Comparison of ENCODE assay signal across 9 mouse cellular contexts in the genomic region with DNA sequence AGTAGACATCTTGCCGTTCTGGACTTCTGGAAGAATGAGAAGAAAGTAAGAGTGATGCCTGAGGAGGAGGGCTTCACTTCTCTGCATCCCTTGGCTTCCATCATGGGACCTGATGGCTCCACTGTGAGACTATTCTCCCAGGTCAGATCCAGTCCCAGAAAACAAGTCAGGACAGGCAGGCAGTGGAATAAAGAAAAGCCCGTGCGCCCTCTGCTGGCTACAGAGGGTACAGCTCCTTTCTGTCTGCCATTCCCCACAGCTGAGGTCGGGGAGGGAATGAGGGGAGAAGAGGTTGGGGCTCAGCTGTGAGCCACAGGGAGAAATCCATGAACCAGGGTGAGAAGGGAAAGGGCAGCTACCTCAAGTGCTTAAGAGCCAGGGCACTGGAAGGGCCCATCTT. TPM values are rescaled to one million over a fixed set of nuclear protein-coding genes. Genes with fewer than 3 reads are reported as not detected.
A peak's percentile ranks its signal among the peaks of the same experiment; 100 is the strongest.
DNase-seq lines count a peak whose midpoint lies in the region; ATAC-seq lines count a peak whose summit lies in the region.
"Had no signal": no experiment of that assay in that cellular context is flagged by ENCODE, and none has a peak within 500 bp of the region (broad histone marks: within the 10 kb centered on the region; RNA-seq: fewer than 3 reads in every experiment).

No protein-coding gene starts in this region.

- no peak overlapping the region for H3K27ac ChIP-seq in midbrain, embryonic 10.5 days (replicated peaks)
- no peak overlapping the region for H3K27ac ChIP-seq in midbrain, embryonic 15.5 days
- no peak overlapping the region for H3K27ac ChIP-seq in embryonic facial prominence, embryonic 11.5 days (replicated peaks; ENCODE audit: low read depth, low read length)

- H3K9ac ChIP-seq in midbrain, embryonic 15.5 days: no peak overlapping the region
- no peak overlapping the region; the same call in 1 of the 2 replicates for H3K9ac ChIP-seq in embryonic facial prominence, embryonic 11.5 days (replicated peaks; ENCODE audit: low read length)

- H3K4me1 ChIP-seq in midbrain, embryonic 10.5 days: peaks cover 30% of the 10 kb centered on the region
- peaks cover 18% of the 10 kb centered on the region for H3K4me1 ChIP-seq in midbrain, embryonic 15.5 days
- no peaks in the 10 kb centered on the region for H3K4me1 ChIP-seq in embryonic facial prominence, embryonic 11.5 days (ENCODE audit: control insufficient read depth, insufficient read depth, low read length)

- intact Hi-C loops in left cerebral cortex, postnatal 4 days (cut with DNase I): loop anchor here (2.0 kb wide), 1 partner anchor 291 kb away; the partner anchor contains the start of gene Ahdc1

- H3K4me3 ChIP-seq in midbrain, embryonic 10.5 days: no peak overlapping the region
- no peak overlapping the region for H3K4me3 ChIP-seq in midbrain, embryonic 15.5 days
- no peak overlapping the region for H3K4me3 ChIP-seq in embryonic facial prominence, embryonic 11.5 days (ENCODE audit: low read depth, low read length)
- H3K4me3 ChIP-seq: myocyte had no signal

- no peak overlapping the region for H3K4me2 ChIP-seq in midbrain, embryonic 15.5 days
- no peak overlapping the region for H3K4me2 ChIP-seq in embryonic facial prominence, embryonic 11.5 days (ENCODE audit: low read depth, low read length)

- peaks cover 60% of the 10 kb centered on the region for H3K36me3 ChIP-seq in midbrain, embryonic 10.5 days
- peaks cover 11% of the 10 kb centered on the region; the same call in 1 of the 2 replicates for H3K36me3 ChIP-seq in midbrain, embryonic 15.5 days (replicated peaks)
- peaks cover 2% of the 10 kb centered on the region for H3K36me3 ChIP-seq in embryonic facial prominence, embryonic 11.5 days (replicated peaks; ENCODE audit: control insufficient read depth, insufficient read depth, low read depth, low read length)

- H3K9me3 ChIP-seq in midbrain, embryonic 10.5 days (replicated peaks): no peaks in the 10 kb centered on the region
- H3K9me3 ChIP-seq in midbrain, embryonic 15.5 days: no peaks in the 10 kb centered on the region
- H3K9me3 ChIP-seq in embryonic facial prominence, embryonic 11.5 days (replicated peaks; ENCODE audit: control insufficient read depth, low read length): no peaks in the 10 kb centered on the region

- WGBS in midbrain, embryonic 10.5 days: 28% methylated on average over 4 of the region's 4 CpGs
- 26% methylated on average over 4 of the region's 4 CpGs for WGBS in midbrain, embryonic 15.5 days
- 20% methylated on average over 4 of the region's 4 CpGs for WGBS in embryonic facial prominence, embryonic 11.5 days

- no peaks in the 10 kb centered on the region for H3K27me3 ChIP-seq in midbrain, embryonic 10.5 days (ENCODE audit: low read depth, poor library complexity, severe bottlenecking)
- H3K27me3 ChIP-seq in midbrain, embryonic 15.5 days (replicated peaks): no peaks in the 10 kb centered on the region
- no peaks in the 10 kb centered on the region for H3K27me3 ChIP-seq in embryonic facial prominence, embryonic 11.5 days (ENCODE audit: control insufficient read depth, insufficient read depth, low read length)

- DNase-seq in midbrain, embryonic 10.5 days (ENCODE audit: low spot score): peak; percentile 77
- DNase-seq in adrenal gland, postnatal 25 days: peak; percentile 73
- peak; percentile 78 for DNase-seq in embryonic facial prominence, embryonic 11.5 days (ENCODE audit: low spot score)
- peak; percentile 82 for DNase-seq in heart, postnatal 4 days
- peak; percentile 91 for DNase-seq in left cerebral cortex, postnatal 4 days
- DNase-seq in naive thymus-derived CD4-positive, alpha-beta T cell, adult 2 months (ENCODE audit: low read depth): peak; percentile 76
- DNase-seq in thymus, postnatal 25 days: peak; percentile 71

- no peak for ATAC-seq in midbrain, embryonic 15.5 days (replicated peaks)
- no peak for ATAC-seq in embryonic facial prominence, embryonic 11.5 days (replicated peaks; ENCODE audit: insufficient number of reproducible peaks, low FRiP score, low TSS enrichment, low read depth)

RNA-seq across cellular contexts. Expression of gene Tmem222, which starts 24.2 kb away (rescaled TPM):
- polyA plus RNA-seq in midbrain, embryonic 10.5 days (2016; fragmentation: Nextera tagmentation; extraction: Ambion mirVana): 91.9 and 92.2 TPM in 2 replicates
- polyA plus RNA-seq in midbrain, embryonic 15.5 days (2015; fragmentation: Nextera tagmentation; extraction: Ambion mirVana): 118 and 120 TPM in 2 replicates
- 60.2 and 73.3 TPM in 2 replicates for total RNA-seq in adrenal gland, postnatal 25 days (2021)
- polyA plus RNA-seq in embryonic facial prominence, embryonic 11.5 days (2014; fragmentation: Nextera tagmentation; extraction: Ambion mirVana): 82.0 and 87.9 TPM in 2 replicates
- 10 to 100 TPM; 35.1 to 35.6 TPM for total RNA-seq in heart, postnatal 4 days (2021)
- 10 to 100 TPM; 73.7 to 74.9 TPM for total RNA-seq in left cerebral cortex, postnatal 4 days (2021)

RNA-seq across cellular contexts. Expression of gene Sytl1, which starts 38.9 kb away (rescaled TPM):
- 1.3 and 1.5 TPM in 2 replicates for polyA plus RNA-seq in midbrain, embryonic 10.5 days (2016; fragmentation: Nextera tagmentation; extraction: Ambion mirVana)
- polyA plus RNA-seq in midbrain, embryonic 15.5 days (2015; fragmentation: Nextera tagmentation; extraction: Ambion mirVana): 0.56 and 0.65 TPM in 2 replicates
- total RNA-seq in adrenal gland, postnatal 25 days (2021): 1.9 and 2.0 TPM in 2 replicates
- 1.1 and 1.2 TPM in 2 replicates for polyA plus RNA-seq in embryonic facial prominence, embryonic 11.5 days (2014; fragmentation: Nextera tagmentation; extraction: Ambion mirVana)
- under 1 TPM; 0.48 to 0.79 TPM for total RNA-seq in heart, postnatal 4 days (2021)
- under 1 TPM; 0.42 to 0.44 TPM for total RNA-seq in left cerebral cortex, postnatal 4 days (2021)

RNA-seq across cellular contexts. Expression of gene Wdtc1, which starts 51.5 kb away (rescaled TPM):
- polyA plus RNA-seq in midbrain, embryonic 10.5 days (2016; fragmentation: Nextera tagmentation; extraction: Ambion mirVana): 19.2 and 20.0 TPM in 2 replicates
- 23.2 and 26.3 TPM in 2 replicates for polyA plus RNA-seq in midbrain, embryonic 15.5 days (2015; fragmentation: Nextera tagmentation; extraction: Ambion mirVana)
- total RNA-seq in adrenal gland, postnatal 25 days (2021): 46.7 and 60.7 TPM in 2 replicates
- 16.7 and 18.7 TPM in 2 replicates for polyA plus RNA-seq in embryonic facial prominence, embryonic 11.5 days (2014; fragmentation: Nextera tagmentation; extraction: Ambion mirVana)
- 10 to 100 TPM; 46.9 to 47.9 TPM for total RNA-seq in heart, postnatal 4 days (2021)
- 10 to 100 TPM; 52.0 to 52.9 TPM for total RNA-seq in left cerebral cortex, postnatal 4 days (2021)
